Comparison of ENCODE assay signal across 8 mouse cellular contexts in genomic region chr9:44178389-44178788, GRCm38 (mm10). TPM values are rescaled to one million over a fixed set of nuclear protein-coding genes. Genes with fewer than 3 reads are reported as not detected.
DNase-seq lines count a peak whose midpoint lies in the region; ATAC-seq lines count a peak whose summit lies in the region.

No protein-coding gene starts in this region.

- no peak overlapping the region for H3K4me2 ChIP-seq in neural tube, embryonic 11.5 days (ENCODE audit: low read depth)
- no peak overlapping the region for H3K4me2 ChIP-seq in neural tube, embryonic 15.5 days
- no peak overlapping the region for H3K4me2 ChIP-seq in forebrain, embryonic 12.5 days
- no peak overlapping the region for H3K4me2 ChIP-seq in hindbrain, embryonic 12.5 days (replicated peaks)

- H3K9ac ChIP-seq in neural tube, embryonic 11.5 days (ENCODE audit: low read length) = no peak overlapping the region
- no peak overlapping the region for H3K9ac ChIP-seq in neural tube, embryonic 15.5 days (replicated peaks)
- no peak overlapping the region for H3K9ac ChIP-seq in forebrain, embryonic 12.5 days
- no peak overlapping the region for H3K9ac ChIP-seq in hindbrain, embryonic 12.5 days

- no peaks in the 10 kb centered on the region for H3K9me3 ChIP-seq in neural tube, embryonic 11.5 days (ENCODE audit: control insufficient read depth, low read length)
- no peaks in the 10 kb centered on the region for H3K9me3 ChIP-seq in neural tube, embryonic 15.5 days (replicated peaks)
- peaks cover 11% of the 10 kb centered on the region; the same call in 1 of the 2 replicates for H3K9me3 ChIP-seq in embryonic facial prominence, embryonic 10.5 days
- H3K9me3 ChIP-seq in forebrain, embryonic 12.5 days = peaks cover 9% of the 10 kb centered on the region; the same call in 1 of the 2 replicates
- H3K9me3 ChIP-seq in hindbrain, embryonic 12.5 days (replicated peaks) = peaks cover 9% of the 10 kb centered on the region; the same call in 1 of the 2 replicates

- DNase-seq in cerebellum, postnatal 25 days = peak; percentile 34 to 57
- no peak for DNase-seq in cerebellum, adult 8-10 months
- DNase-seq in neural tube, embryonic 11.5 days (ENCODE audit: low spot score) = peak; percentile 23
- DNase-seq in embryonic facial prominence, embryonic 10.5 days (ENCODE audit: low spot score) = peak; percentile 31

- no peak overlapping the region for H3K4me3 ChIP-seq in neural tube, embryonic 11.5 days (ENCODE audit: low read depth, low read length)
- no peak overlapping the region for H3K4me3 ChIP-seq in neural tube, embryonic 15.5 days (replicated peaks)
- no peak overlapping the region for H3K4me3 ChIP-seq in embryonic facial prominence, embryonic 10.5 days
- no peak overlapping the region for H3K4me3 ChIP-seq in forebrain, embryonic 12.5 days (replicated peaks)
- no peak overlapping the region for H3K4me3 ChIP-seq in hindbrain, embryonic 12.5 days

- H3K4me1 ChIP-seq in neural tube, embryonic 11.5 days (ENCODE audit: control insufficient read depth, insufficient read depth, low read length) = no peaks in the 10 kb centered on the region
- H3K4me1 ChIP-seq in neural tube, embryonic 15.5 days = no peaks in the 10 kb centered on the region
- H3K4me1 ChIP-seq in embryonic facial prominence, embryonic 10.5 days = no peaks in the 10 kb centered on the region
- H3K4me1 ChIP-seq in forebrain, embryonic 12.5 days = no peaks in the 10 kb centered on the region
- no peaks in the 10 kb centered on the region for H3K4me1 ChIP-seq in hindbrain, embryonic 12.5 days

- 88% methylated on average over 14 of the region's 14 CpGs for WGBS in neural tube, embryonic 11.5 days
- WGBS in neural tube, embryonic 15.5 days = 87% methylated on average over 14 of the region's 14 CpGs
- WGBS in embryonic facial prominence, embryonic 10.5 days = 88% methylated on average over 14 of the region's 14 CpGs
- 87% methylated on average over 14 of the region's 14 CpGs for WGBS in forebrain, embryonic 12.5 days
- WGBS in hindbrain, embryonic 12.5 days = 86% methylated on average over 14 of the region's 14 CpGs

- H3K27me3 ChIP-seq in neural tube, embryonic 11.5 days (ENCODE audit: control insufficient read depth, insufficient read depth, low read length) = no peaks in the 10 kb centered on the region
- no peaks in the 10 kb centered on the region for H3K27me3 ChIP-seq in neural tube, embryonic 15.5 days (replicated peaks)
- no peaks in the 10 kb centered on the region for H3K27me3 ChIP-seq in embryonic facial prominence, embryonic 10.5 days (replicated peaks; ENCODE audit: low read depth, poor library complexity, severe bottlenecking)
- H3K27me3 ChIP-seq in forebrain, embryonic 12.5 days = no peaks in the 10 kb centered on the region
- no peaks in the 10 kb centered on the region for H3K27me3 ChIP-seq in hindbrain, embryonic 12.5 days

- H3K36me3 ChIP-seq in neural tube, embryonic 11.5 days (ENCODE audit: control insufficient read depth, insufficient read depth, low read length) = no peaks in the 10 kb centered on the region; the same call in 1 of the 2 replicates
- H3K36me3 ChIP-seq in neural tube, embryonic 15.5 days = no peaks in the 10 kb centered on the region
- peaks cover 26% of the 10 kb centered on the region for H3K36me3 ChIP-seq in embryonic facial prominence, embryonic 10.5 days (replicated peaks)
- H3K36me3 ChIP-seq in forebrain, embryonic 12.5 days (replicated peaks) = peaks cover 14% of the 10 kb centered on the region; the same call in 1 of the 2 replicates
- 0 out of 2 replicates have a peak, but pooled peaks cover 9% of the 10 kb centered on the region for H3K36me3 ChIP-seq in hindbrain, embryonic 12.5 days

- H3K27ac ChIP-seq in neural tube, embryonic 11.5 days (ENCODE audit: low read depth, low read length) = no peak overlapping the region
- no peak overlapping the region for H3K27ac ChIP-seq in neural tube, embryonic 15.5 days (replicated peaks)
- no peak overlapping the region for H3K27ac ChIP-seq in embryonic facial prominence, embryonic 10.5 days (replicated peaks)
- H3K27ac ChIP-seq in forebrain, embryonic 12.5 days = no peak overlapping the region
- no peak overlapping the region for H3K27ac ChIP-seq in hindbrain, embryonic 12.5 days

- no peak for ATAC-seq in neural tube, embryonic 11.5 days (ENCODE audit: insufficient read depth, low FRiP score, low TSS enrichment)
- no peak for ATAC-seq in neural tube, embryonic 15.5 days (ENCODE audit: low FRiP score)
- ATAC-seq in megakaryocyte-erythroid progenitor cell, adult 5-6 weeks (replicated peaks; ENCODE audit: low FRiP score, low TSS enrichment, poor library complexity, severe bottlenecking) = 0 out of 2 replicates have a peak, but pooled peaks have one; percentile 31
- ATAC-seq in forebrain, embryonic 12.5 days (ENCODE audit: low FRiP score) = no peak
- ATAC-seq in hindbrain, embryonic 12.5 days (ENCODE audit: low FRiP score) = no peak

RNA-seq across cellular contexts. Expression of gene Mcam, which starts 44.1 kb away (rescaled TPM):
- polyA plus RNA-seq in neural tube, embryonic 11.5 days (2014; fragmentation: Nextera tagmentation; extraction: Ambion mirVana) = 14.3 and 15.0 TPM in 2 replicates
- polyA plus RNA-seq in neural tube, embryonic 15.5 days (2015; fragmentation: Nextera tagmentation; extraction: Ambion mirVana) = 17.3 and 22.6 TPM in 2 replicates
- 11.2 and 12.3 TPM in 2 replicates for polyA plus RNA-seq in embryonic facial prominence, embryonic 10.5 days (2016; fragmentation: Nextera tagmentation; extraction: Ambion mirVana)
- not detected in 2 replicates for total RNA-seq in megakaryocyte-erythroid progenitor cell, adult 5-6 weeks (2014; fragmentation: Nextera tagmentation)
- total RNA-seq in megakaryocyte-erythroid progenitor cell, adult 5-6 weeks (2017) = 0.09 TPM in 1 of 2 replicates, not detected in the other
- 13.4 and 14.2 TPM in 2 replicates for polyA plus RNA-seq in forebrain, embryonic 12.5 days (2016; fragmentation: Nextera tagmentation; extraction: Ambion mirVana)
- polyA plus RNA-seq in hindbrain, embryonic 12.5 days (2016; fragmentation: Nextera tagmentation; extraction: Ambion mirVana) = 14.5 and 15.4 TPM in 2 replicates

RNA-seq across cellular contexts. Expression of gene Cbl, which starts 55.5 kb away (rescaled TPM):
- polyA plus RNA-seq in neural tube, embryonic 11.5 days (2014; fragmentation: Nextera tagmentation; extraction: Ambion mirVana) = 19.1 and 22.2 TPM in 2 replicates
- polyA plus RNA-seq in neural tube, embryonic 15.5 days (2015; fragmentation: Nextera tagmentation; extraction: Ambion mirVana) = 18.2 and 20.2 TPM in 2 replicates
- polyA plus RNA-seq in embryonic facial prominence, embryonic 10.5 days (2016; fragmentation: Nextera tagmentation; extraction: Ambion mirVana) = 25.4 and 25.5 TPM in 2 replicates
- total RNA-seq in megakaryocyte-erythroid progenitor cell, adult 5-6 weeks (2014; fragmentation: Nextera tagmentation) = 36.5 and 38.8 TPM in 2 replicates
- 8.4 and 39.5 TPM in 2 replicates for total RNA-seq in megakaryocyte-erythroid progenitor cell, adult 5-6 weeks (2017)
- polyA plus RNA-seq in forebrain, embryonic 12.5 days (2016; fragmentation: Nextera tagmentation; extraction: Ambion mirVana) = 28.7 and 34.3 TPM in 2 replicates
- polyA plus RNA-seq in hindbrain, embryonic 12.5 days (2016; fragmentation: Nextera tagmentation; extraction: Ambion mirVana) = 26.2 and 30.5 TPM in 2 replicates
